Mouse (Mus musculus) kidney, adult 2 months (tissue): ENCODE data around the gene Marf1.

Experiments used
- CTCF ChIP-seq: fragments of 200-500 bp; conservative IDR thresholded peaks from 2 replicates; pipeline ENCODE4 v1.5.1; 2011; ENCODE audit warnings: low read depth, mild to moderate bottlenecking, control low read depth, low read length, moderate library complexity, mixed read lengths; ENCODE audit not compliant: insufficient read depth, insufficient read length
- POLR2A ChIP-seq: fragments of 200-500 bp; IDR thresholded peaks from one replicate; pipeline ENCODE4 v1.6.1; 2011; ENCODE audit warnings: low read depth, low read length, control low read depth

DNA sequence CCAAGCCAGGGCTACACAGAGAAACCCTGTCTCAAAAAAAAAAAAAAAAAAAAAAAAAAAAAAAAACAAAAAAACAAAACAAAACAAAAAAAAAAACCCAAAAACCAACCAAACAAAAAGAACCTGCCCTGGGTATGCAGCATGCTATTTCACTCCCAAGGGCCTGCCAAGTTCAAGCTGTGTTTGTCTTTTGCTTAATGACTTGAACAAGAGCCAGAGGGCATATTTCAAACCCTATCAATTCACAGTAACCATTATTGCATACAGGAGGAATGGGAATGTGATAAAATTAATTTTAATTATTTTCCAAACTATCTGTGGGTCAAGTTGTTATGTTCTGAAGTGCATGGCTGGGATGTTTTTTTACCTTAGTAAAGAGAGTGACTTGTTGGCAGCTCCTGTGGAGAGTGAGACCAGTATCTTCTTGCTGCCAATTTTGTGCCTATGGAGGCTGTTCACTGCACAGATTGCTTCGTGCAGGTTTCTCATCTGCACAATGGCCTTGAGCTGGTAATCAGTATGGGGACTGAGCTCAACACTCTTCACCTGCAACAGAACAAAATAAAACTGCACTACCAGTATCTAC lies 25.1 kb downstream of the Marf1 start:
- TF ChIP-seq CTCF (no peak), POLR2A (no peak)
